Mouse (Mus musculus): ENCODE results near the gene Ppp2ca. TPM values are rescaled to one million over a fixed set of nuclear protein-coding genes. Genes with fewer than 3 reads are reported as not detected.

Ppp2ca gene
- 68.4 and 75.1 TPM in 2 replicates for polyA plus RNA-seq (2015; fragmentation: Nextera tagmentation; extraction: Ambion mirVana)

- no peaks in the 10 kb centered on the region for H3K36me3 ChIP-seq (ENCODE audit: insufficient read depth, low read length)
- H3K4me3 ChIP-seq (ENCODE audit: low read length), result peak within 1 kb of the TSS; percentile 84
- H3K27ac ChIP-seq (ENCODE audit: low read length), result peak within 1 kb of the TSS; percentile 99
- no peaks in the 10 kb centered on the region for H3K9me3 ChIP-seq (ENCODE audit: low read length)
- peak within 1 kb of the TSS; percentile 99 for H3K9ac ChIP-seq (replicated peaks; ENCODE audit: low read length)
- H3K4me1 ChIP-seq (ENCODE audit: insufficient read depth, low read length), result peaks cover 27% of the 10 kb centered on the region
- H3K27me3 ChIP-seq (ENCODE audit: insufficient read depth, low read length), result no peaks in the 10 kb centered on the region
- ATAC-seq (ENCODE audit: low FRiP score, low TSS enrichment), result peak; percentile 99
- peak within 1 kb of the TSS; percentile 89 for H3K4me2 ChIP-seq (replicated peaks; ENCODE audit: low read depth, low read length)
- WGBS, result 0% methylated on average over 53 of the region's 53 CpGs
These were observed at the start of gene Ppp2ca for GRCm38 (mm10) chr11:52098398-52098946. Gene Ppp2ca (plus strand): TSS chr11:52098681.

- Histone ChIP-seq H3K9ac (replicated peaks; ENCODE audit: low read length) (no peak overlapping the region), H3K36me3 (ENCODE audit: insufficient read depth, low read length) (no peaks in the 10 kb centered on the region), H3K27me3 (ENCODE audit: insufficient read depth, low read length) (no peaks in the 10 kb centered on the region), H3K4me3 (ENCODE audit: low read length) (no peak overlapping the region), H3K4me2 (replicated peaks; ENCODE audit: low read depth, low read length) (no peak overlapping the region), H3K27ac (ENCODE audit: low read length) (no peak overlapping the region), H3K9me3 (ENCODE audit: low read length) (no peaks in the 10 kb centered on the region), H3K4me1 (ENCODE audit: insufficient read depth, low read length) (no peaks in the 10 kb centered on the region)
- 74% methylated on average over 6 of the region's 6 CpGs for WGBS
- ATAC-seq (ENCODE audit: low FRiP score, low TSS enrichment), result no peak
These were observed 45.1 kb upstream of the Ppp2ca start for GRCm38 (mm10) chr11:52053371-52053770.

GRCm38 (mm10) chr11:52054728-52055127, 43.8 kb upstream of the Ppp2ca start:
- H3K9me3 ChIP-seq (ENCODE audit: low read length), result no peaks in the 10 kb centered on the region
- no peak overlapping the region for H3K4me2 ChIP-seq (replicated peaks; ENCODE audit: low read depth, low read length)
- no peaks in the 10 kb centered on the region for H3K4me1 ChIP-seq (ENCODE audit: insufficient read depth, low read length)
- H3K9ac ChIP-seq (replicated peaks; ENCODE audit: low read length), result no peak overlapping the region
- no peak overlapping the region for H3K27ac ChIP-seq (ENCODE audit: low read length)
- WGBS, result 83% methylated on average over 3 of the region's 3 CpGs
- no peaks in the 10 kb centered on the region for H3K36me3 ChIP-seq (ENCODE audit: insufficient read depth, low read length)
- ATAC-seq (ENCODE audit: low FRiP score, low TSS enrichment), result no peak
- no peaks in the 10 kb centered on the region for H3K27me3 ChIP-seq (ENCODE audit: insufficient read depth, low read length)
- no peak overlapping the region for H3K4me3 ChIP-seq (ENCODE audit: low read length)

DNA sequence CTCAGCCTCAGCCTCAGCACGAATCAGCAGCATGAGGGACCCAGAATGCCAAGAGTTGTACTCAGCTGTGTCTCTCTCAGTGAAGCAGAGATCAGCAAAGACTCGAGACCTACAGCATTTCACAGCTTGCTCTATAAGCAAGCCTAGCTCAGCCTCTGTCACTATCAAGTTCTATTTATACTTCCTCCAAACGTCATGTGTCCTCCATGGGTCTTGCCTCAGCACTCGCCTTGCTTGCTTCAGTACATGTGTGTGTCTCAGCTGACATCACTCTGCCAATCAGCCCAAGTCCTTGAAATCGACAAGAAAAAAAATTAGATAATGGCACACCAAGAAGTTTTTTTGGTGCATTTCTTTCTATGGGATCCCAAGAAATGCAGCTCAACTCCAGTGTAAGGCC, 42.3 kb upstream of the Ppp2ca start:
- Histone ChIP-seq H3K27ac (ENCODE audit: low read length) (no peak overlapping the region), H3K27me3 (ENCODE audit: insufficient read depth, low read length) (no peaks in the 10 kb centered on the region), H3K4me1 (ENCODE audit: insufficient read depth, low read length) (no peaks in the 10 kb centered on the region), H3K36me3 (ENCODE audit: insufficient read depth, low read length) (no peaks in the 10 kb centered on the region), H3K4me3 (ENCODE audit: low read length) (no peak overlapping the region), H3K9me3 (ENCODE audit: low read length) (no peaks in the 10 kb centered on the region), H3K9ac (replicated peaks; ENCODE audit: low read length) (no peak overlapping the region), H3K4me2 (replicated peaks; ENCODE audit: low read depth, low read length) (no peak overlapping the region)
- 75% methylated on average over 5 of the region's 5 CpGs for WGBS
- ATAC-seq (ENCODE audit: low FRiP score, low TSS enrichment), result no peak

- ATAC-seq (ENCODE audit: low FRiP score, low TSS enrichment), result no peak
These were observed 39.5 kb upstream of the Ppp2ca start for GRCm38 (mm10) chr11:52059001-52059400.

GRCm38 (mm10) chr11:52060315-52060714, 38.2 kb upstream of the Ppp2ca start:
- no peaks in the 10 kb centered on the region for H3K36me3 ChIP-seq (ENCODE audit: insufficient read depth, low read length)
- WGBS, result 90% methylated on average over 4 of the region's 4 CpGs

More at GRCm38 (mm10) chr11:52059001-52059400, 39.5 kb upstream of the Ppp2ca start:
- H3K27ac ChIP-seq (ENCODE audit: low read length), result no peak overlapping the region
- no peak overlapping the region for H3K4me3 ChIP-seq (ENCODE audit: low read length)
- H3K9ac ChIP-seq (replicated peaks; ENCODE audit: low read length), result no peak overlapping the region
- no peaks in the 10 kb centered on the region for H3K27me3 ChIP-seq (ENCODE audit: insufficient read depth, low read length)
- no peaks in the 10 kb centered on the region for H3K4me1 ChIP-seq (ENCODE audit: insufficient read depth, low read length)
- no peak overlapping the region for H3K4me2 ChIP-seq (replicated peaks; ENCODE audit: low read depth, low read length)
- no peaks in the 10 kb centered on the region for H3K36me3 ChIP-seq (ENCODE audit: insufficient read depth, low read length)
- H3K9me3 ChIP-seq (ENCODE audit: low read length), result no peaks in the 10 kb centered on the region
- 40% methylated on average over 5 of the region's 5 CpGs for WGBS

GRCm38 (mm10) chr11:52062406-52062805, 36.1 kb upstream of the Ppp2ca start:
- Histone ChIP-seq H3K4me1 (ENCODE audit: insufficient read depth, low read length) (peaks cover 4% of the 10 kb centered on the region), H3K4me2 (replicated peaks; ENCODE audit: low read depth, low read length) (no peak overlapping the region), H3K4me3 (ENCODE audit: low read length) (no peak overlapping the region), H3K9ac (replicated peaks; ENCODE audit: low read length) (no peak overlapping the region), H3K36me3 (ENCODE audit: insufficient read depth, low read length) (no peaks in the 10 kb centered on the region), H3K9me3 (ENCODE audit: low read length) (no peaks in the 10 kb centered on the region), H3K27ac (ENCODE audit: low read length) (no peak overlapping the region), H3K27me3 (ENCODE audit: insufficient read depth, low read length) (no peaks in the 10 kb centered on the region)
- ATAC-seq (ENCODE audit: low FRiP score, low TSS enrichment), result no peak
- 95% methylated on average over 5 of the region's 5 CpGs for WGBS

More at GRCm38 (mm10) chr11:52060315-52060714, 38.2 kb upstream of the Ppp2ca start:
- Histone ChIP-seq H3K4me1 (ENCODE audit: insufficient read depth, low read length) (no peaks in the 10 kb centered on the region), H3K9ac (replicated peaks; ENCODE audit: low read length) (no peak overlapping the region), H3K27ac (ENCODE audit: low read length) (no peak overlapping the region), H3K9me3 (ENCODE audit: low read length) (no peaks in the 10 kb centered on the region), H3K4me3 (ENCODE audit: low read length) (no peak overlapping the region), H3K27me3 (ENCODE audit: insufficient read depth, low read length) (no peaks in the 10 kb centered on the region), H3K4me2 (replicated peaks; ENCODE audit: low read depth, low read length) (no peak overlapping the region)
- ATAC-seq (ENCODE audit: low FRiP score, low TSS enrichment), result no peak

GRCm38 (mm10) chr11:52064398-52064797, 34.1 kb upstream of the Ppp2ca start:
- H3K27me3 ChIP-seq (ENCODE audit: insufficient read depth, low read length), result no peaks in the 10 kb centered on the region
- ATAC-seq (ENCODE audit: low FRiP score, low TSS enrichment), result no peak
- no peaks in the 10 kb centered on the region for H3K36me3 ChIP-seq (ENCODE audit: insufficient read depth, low read length)
- H3K4me2 ChIP-seq (replicated peaks; ENCODE audit: low read depth, low read length), result no peak overlapping the region
- H3K4me3 ChIP-seq (ENCODE audit: low read length), result no peak overlapping the region
- WGBS, result 51% methylated on average over 3 of the region's 3 CpGs
- H3K4me1 ChIP-seq (ENCODE audit: insufficient read depth, low read length), result peaks cover 4% of the 10 kb centered on the region
- no peaks in the 10 kb centered on the region for H3K9me3 ChIP-seq (ENCODE audit: low read length)
- no peak overlapping the region for H3K27ac ChIP-seq (ENCODE audit: low read length)
- H3K9ac ChIP-seq (replicated peaks; ENCODE audit: low read length), result no peak overlapping the region

GRCm38 (mm10) chr11:52065841-52066240, 32.6 kb upstream of the Ppp2ca start:
- Histone ChIP-seq H3K4me3 (ENCODE audit: low read length) (no peak overlapping the region), H3K4me1 (ENCODE audit: insufficient read depth, low read length) (peaks cover 4% of the 10 kb centered on the region), H3K4me2 (replicated peaks; ENCODE audit: low read depth, low read length) (peak overlapping the region; percentile 31; the same call in 1 of the 2 replicates), H3K36me3 (ENCODE audit: insufficient read depth, low read length) (no peaks in the 10 kb centered on the region), H3K27ac (ENCODE audit: low read length) (no peak overlapping the region), H3K27me3 (ENCODE audit: insufficient read depth, low read length) (no peaks in the 10 kb centered on the region), H3K9ac (replicated peaks; ENCODE audit: low read length) (no peak overlapping the region), H3K9me3 (ENCODE audit: low read length) (no peaks in the 10 kb centered on the region)
- WGBS, result 12% methylated on average over 5 of the region's 5 CpGs
- ATAC-seq (ENCODE audit: low FRiP score, low TSS enrichment), result no peak

GRCm38 (mm10) chr11:52071768-52072167, 26.7 kb upstream of the Ppp2ca start:
- Histone ChIP-seq H3K9me3 (ENCODE audit: low read length) (no peaks in the 10 kb centered on the region), H3K4me2 (replicated peaks; ENCODE audit: low read depth, low read length) (no peak overlapping the region), H3K27me3 (ENCODE audit: insufficient read depth, low read length) (no peaks in the 10 kb centered on the region), H3K36me3 (ENCODE audit: insufficient read depth, low read length) (no peaks in the 10 kb centered on the region), H3K4me1 (ENCODE audit: insufficient read depth, low read length) (peaks cover 9% of the 10 kb centered on the region; the same call in 1 of the 2 replicates), H3K4me3 (ENCODE audit: low read length) (no peak overlapping the region), H3K27ac (ENCODE audit: low read length) (no peak overlapping the region), H3K9ac (replicated peaks; ENCODE audit: low read length) (no peak overlapping the region)
- WGBS, result 68% methylated on average over 10 of the region's 10 CpGs
- ATAC-seq (ENCODE audit: low FRiP score, low TSS enrichment), result no peak
